Mouse (Mus musculus) small intestine, adult 2 months (tissue): ENCODE results near the gene S100z.

Source experiments
- CTCF ChIP-seq: fragments of 200-500 bp; IDR thresholded peaks from 2 replicates; pipeline ENCODE4 v1.5.1; 2012; ENCODE audit warnings: low read depth, mild to moderate bottlenecking, control low read depth, inconsistent platforms, low read length, moderate library complexity, mixed read lengths; ENCODE audit not compliant: insufficient replicate concordance, insufficient read length; ENCODE audit errors: extremely low read depth
- POLR2A ChIP-seq: fragments of 200-500 bp; IDR thresholded peaks from 2 replicates; pipeline ENCODE4 v1.6.1; 2012; ENCODE audit warnings: low read depth, mild to moderate bottlenecking, control low read depth, inconsistent platforms, low read length, moderate library complexity

DNA sequence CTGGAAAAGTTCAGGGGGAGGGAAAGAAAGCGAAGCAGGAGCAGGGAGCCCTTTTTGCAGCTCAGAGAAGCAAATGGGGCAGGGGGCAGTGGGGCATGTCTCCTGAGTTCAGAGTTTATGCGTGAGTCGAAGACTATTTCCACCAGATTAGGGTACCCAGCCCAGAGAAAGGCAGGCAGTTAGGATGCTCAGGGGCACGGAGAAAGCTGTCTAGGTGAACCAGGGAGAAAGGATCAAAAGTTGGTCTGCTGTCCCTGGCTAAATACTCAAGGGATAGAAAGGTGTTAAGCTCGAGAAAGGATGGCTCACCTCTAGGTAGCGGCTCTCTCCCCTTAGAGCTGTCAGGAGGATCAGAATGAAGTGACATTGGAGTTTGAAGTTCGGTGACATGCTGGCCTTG, 34.2 kb downstream of the S100z start:
- TF ChIP-seq CTCF (no peak), POLR2A (no peak)
